Mouse (Mus musculus) MEL (cell line): Measurements from ENCODE around the gene Exoc4. TPM values are rescaled to one million over a fixed set of nuclear protein-coding genes. Genes with fewer than 3 reads are reported as not detected.

Experiments
- DNase-seq: peaks from one replicate; pipeline ENCODE4 v3.0.0; 2011; ENCODE audit warnings: low read depth, low spot score
- H3K27ac ChIP-seq: 2 replicates; pipeline ENCODE4 v1.5.1; 2012; ENCODE audit warnings: low read depth, mild to moderate bottlenecking, control low read depth, low read length, moderate library complexity; ENCODE audit not compliant: control insufficient read depth
- H3K27me3 ChIP-seq, 2 experiments: fragments of 150-350 bp in 1 of 2; sonication (generic) in 1 of 2; 2 replicates each; pipeline ENCODE4 v1.6.1; 2012; ENCODE audit warnings: low read length in 2 of 2, mild to moderate bottlenecking in 2 of 2, improper control_type of control experiment in 1 of 2, moderate library complexity in 1 of 2; ENCODE audit not compliant: insufficient read depth in 2 of 2, control insufficient read depth in 1 of 2
- H3K36me3 ChIP-seq, 2 experiments: 2 replicates each; pipeline ENCODE4 v1.6.1; 2012 to 2014; ENCODE audit warnings: low read length in 2 of 2, improper control_type of control experiment in 1 of 2, inconsistent platforms in 1 of 2, mild to moderate bottlenecking in 1 of 2; ENCODE audit not compliant: insufficient read depth in 2 of 2, control insufficient read depth in 1 of 2
- H3K4me1 ChIP-seq, 2 experiments: fragments of 150-350 bp in 1 of 2; sonication (generic) in 1 of 2; 2 replicates each; pipeline ENCODE4 v1.6.1; 2012; ENCODE audit warnings: low read length in 2 of 2, improper control_type of control experiment in 1 of 2, mild to moderate bottlenecking in 1 of 2; ENCODE audit not compliant: insufficient read depth in 2 of 2, control insufficient read depth in 1 of 2
- H3K4me3 ChIP-seq, 2 experiments: fragments of 150-350 bp in 1 of 2; sonication (generic) in 1 of 2; 2 replicates each; pipeline ENCODE4 v1.5.1; 2012; ENCODE audit warnings: low read depth in 2 of 2, low read length in 2 of 2, mild to moderate bottlenecking in 2 of 2, moderate library complexity in 2 of 2, control low read depth in 1 of 2, improper control_type of control experiment in 1 of 2; ENCODE audit not compliant: control insufficient read depth in 1 of 2, insufficient read depth in 1 of 2
- H3K79me2 ChIP-seq: 2 replicates; pipeline ENCODE4 v1.6.1; 2012; ENCODE audit warnings: mild to moderate bottlenecking, low read length, moderate library complexity; ENCODE audit not compliant: control insufficient read depth, poor library complexity, insufficient read depth
- H3K9ac ChIP-seq: 2 replicates; pipeline ENCODE4 v1.6.1; 2012; ENCODE audit warnings: low read depth, mild to moderate bottlenecking, control low read depth, low read length, moderate library complexity; ENCODE audit not compliant: control insufficient read depth, poor library complexity, severe bottlenecking
- H3K9me3 ChIP-seq: fragments of 150-350 bp; sonication (generic); replicated peaks from 2 replicates; pipeline ENCODE4 v1.6.1; 2012; ENCODE audit warnings: mild to moderate bottlenecking, low read length, improper control_type of control experiment, moderate library complexity; ENCODE audit not compliant: insufficient read depth
- BHLHE40 ChIP-seq: IDR thresholded peaks from 2 replicates; pipeline ENCODE4 v1.6.1; 2012; ENCODE audit warnings: low read depth, mild to moderate bottlenecking, inconsistent platforms, low read length, improper control_type of control experiment, borderline replicate concordance
- E2F4 ChIP-seq: IDR thresholded peaks from 2 replicates; pipeline ENCODE4 v1.6.1; 2011; ENCODE audit warnings: low read depth, low read length, improper control_type of control experiment, borderline replicate concordance
- ELF1 ChIP-seq: IDR thresholded peaks from 2 replicates; pipeline ENCODE4 v1.6.1; 2014; ENCODE audit warnings: low read depth, mild to moderate bottlenecking, inconsistent platforms, low read length, improper control_type of control experiment, moderate library complexity
- EP300 ChIP-seq, 2 experiments: IDR thresholded peaks; 2 replicates each; pipeline ENCODE4 v1.6.1; 2011; ENCODE audit warnings: improper control_type of control experiment in 2 of 2, low read length in 2 of 2, low read depth in 1 of 2, mild to moderate bottlenecking in 1 of 2
- ETS1 ChIP-seq: IDR thresholded peaks from 2 replicates; pipeline ENCODE4 v1.6.1; 2012; ENCODE audit warnings: low read depth, mild to moderate bottlenecking, inconsistent platforms, low read length, improper control_type of control experiment, moderate library complexity
- GABPA ChIP-seq: IDR thresholded peaks from 2 replicates; pipeline ENCODE4 v1.6.1; 2012; ENCODE audit warnings: low read depth, mild to moderate bottlenecking, inconsistent platforms, low read length, improper control_type of control experiment, moderate library complexity
- JUND ChIP-seq: IDR thresholded peaks from 2 replicates; pipeline ENCODE4 v1.6.1; 2011; ENCODE audit warnings: low read depth, mild to moderate bottlenecking, improper control_type of control experiment, low read length
- KAT2A ChIP-seq: conservative IDR thresholded peaks from 2 replicates; pipeline ENCODE4 v1.6.1; 2012; ENCODE audit warnings: low read depth, low read length, improper control_type of control experiment, inconsistent platforms
- MAFK ChIP-seq: IDR thresholded peaks from 2 replicates; pipeline ENCODE4 v1.6.1; 2011; ENCODE audit warnings: low read depth, mild to moderate bottlenecking, low read length, improper control_type of control experiment, borderline replicate concordance
- MAX ChIP-seq: IDR thresholded peaks from 2 replicates; pipeline ENCODE4 v1.6.1; 2011; ENCODE audit warnings: low read length, improper control_type of control experiment
- MEF2A ChIP-seq: IDR thresholded peaks from 2 replicates; pipeline ENCODE4 v1.6.1; 2014; ENCODE audit warnings: low read depth, mild to moderate bottlenecking, inconsistent platforms, low read length, improper control_type of control experiment; ENCODE audit not compliant: poor library complexity, insufficient replicate concordance, severe bottlenecking; ENCODE audit errors: extremely low read depth
- MYB ChIP-seq: IDR thresholded peaks from 2 replicates; pipeline ENCODE4 v1.6.1; 2011; ENCODE audit warnings: mild to moderate bottlenecking, low read depth, low read length, improper control_type of control experiment
- MYC ChIP-seq: IDR thresholded peaks from 2 replicates; pipeline ENCODE4 v1.6.1; 2011; ENCODE audit warnings: low read depth, mild to moderate bottlenecking, low read length, improper control_type of control experiment, moderate library complexity
- NELFE ChIP-seq: IDR thresholded peaks from 2 replicates; pipeline ENCODE4 v1.6.1; 2011; ENCODE audit warnings: low read depth, low read length, improper control_type of control experiment
- NRF1 ChIP-seq: IDR thresholded peaks from 2 replicates; pipeline ENCODE4 v1.6.1; 2014; ENCODE audit warnings: low read depth, mild to moderate bottlenecking, inconsistent platforms, low read length, improper control_type of control experiment, moderate library complexity; ENCODE audit not compliant: poor library complexity, insufficient read depth, severe bottlenecking
- POLR2A ChIP-seq, 2 experiments: IDR thresholded peaks; 2 replicates each; pipeline ENCODE4 v1.6.1; 2011 to 2012; ENCODE audit warnings: low read length in 2 of 2, mild to moderate bottlenecking in 2 of 2, control low read depth in 1 of 2, improper control_type of control experiment in 1 of 2, low read depth in 1 of 2, moderate library complexity in 1 of 2; ENCODE audit not compliant: control insufficient read depth in 1 of 2, insufficient read depth in 1 of 2, poor library complexity in 1 of 2
- POLR2AphosphoS2 ChIP-seq: IDR thresholded peaks from 2 replicates; pipeline ENCODE4 v1.6.1; 2011; ENCODE audit warnings: low read length, improper control_type of control experiment
- POLR2AphosphoS5 ChIP-seq: IDR thresholded peaks from 2 replicates; pipeline ENCODE4 v1.6.1; 2012; ENCODE audit warnings: low read depth, borderline replicate concordance, mild to moderate bottlenecking, inconsistent platforms, low read length, moderate library complexity, mixed read lengths
- SMC3 ChIP-seq: IDR thresholded peaks from 2 replicates; pipeline ENCODE4 v1.6.1; 2011; ENCODE audit warnings: low read depth, low read length, improper control_type of control experiment
- TCF12 ChIP-seq: IDR thresholded peaks from 2 replicates; pipeline ENCODE4 v1.6.1; 2014; ENCODE audit warnings: low read depth, mild to moderate bottlenecking, inconsistent platforms, low read length, improper control_type of control experiment, moderate library complexity
- UBTF ChIP-seq: IDR thresholded peaks from 2 replicates; pipeline ENCODE4 v1.6.1; 2012; ENCODE audit warnings: low read depth, mild to moderate bottlenecking, inconsistent platforms, low read length, improper control_type of control experiment, moderate library complexity, borderline replicate concordance; ENCODE audit not compliant: insufficient read depth
- USF1 ChIP-seq: IDR thresholded peaks from 2 replicates; pipeline ENCODE4 v1.6.1; 2014; ENCODE audit warnings: low read depth, mild to moderate bottlenecking, inconsistent platforms, low read length, improper control_type of control experiment, moderate library complexity
- ZKSCAN1 ChIP-seq: IDR thresholded peaks from 2 replicates; pipeline ENCODE4 v1.6.1; 2012; ENCODE audit warnings: low read depth, mild to moderate bottlenecking, inconsistent platforms, low read length, improper control_type of control experiment, moderate library complexity
- ZMIZ1 ChIP-seq: IDR thresholded peaks from 2 replicates; pipeline ENCODE4 v1.6.1; 2012; ENCODE audit warnings: low read depth, mild to moderate bottlenecking, inconsistent platforms, low read length, improper control_type of control experiment, moderate library complexity
- ZNF384 ChIP-seq: IDR thresholded peaks from 2 replicates; pipeline ENCODE4 v1.6.1; 2012; ENCODE audit warnings: low read depth, mild to moderate bottlenecking, inconsistent platforms, low read length, improper control_type of control experiment
- polyA plus RNA-seq, 2 experiments: library from polyadenylated mRNA; stranded (reverse) in 1 of 2; unstranded in 1 of 2; fragments of >175 nt in 1 of 2; fragments of >200 nt in 1 of 2; gene quantifications; 2 replicates each; pipeline versions ENCODE4 v1.2.1 to v1.2.4; 2012; ENCODE audit warnings: low replicate concordance in 2 of 2, low read depth in 1 of 2; ENCODE audit not compliant: insufficient read length in 2 of 2, insufficient read depth in 1 of 2, missing spikeins in 1 of 2
- total RNA-seq: library from RNA; depleted of rRNA; stranded (reverse); fragments of 300-350 nt; gene quantifications from 2 replicates; pipeline ENCODE4 v1.2.3, GENCODE M21; 2012

The Exoc4 gene
- total and polyA plus RNA-seq, 3 experiments = 16.4 to 22.6 TPM; not detected in 1

GRCm38 (mm10) chr6:33963092-33963491 is 714.2 kb downstream of the Exoc4 start:
- Histone ChIP-seq H3K36me3 (no peaks in the 10 kb centered on the region), H3K27ac (no peak overlapping the region), H3K27me3 (no peaks in the 10 kb centered on the region), H3K4me3 (no peak overlapping the region), H3K9me3 (no peaks in the 10 kb centered on the region), H3K9ac (no peak overlapping the region), H3K79me2 (no peaks in the 10 kb centered on the region), H3K4me1 (no peaks in the 10 kb centered on the region)
- no peak for DNase-seq
- TF ChIP-seq POLR2AphosphoS2 = no peak
- TF ChIP-seq E2F4 = no peak
- no peak for TF ChIP-seq KAT2A
- no peak for TF ChIP-seq ELF1
- TF ChIP-seq MAFK = no peak
- no peak for TF ChIP-seq BHLHE40
- TF ChIP-seq POLR2AphosphoS5 = no peak
- no peak for TF ChIP-seq MYC
- TF ChIP-seq JUND = no peak
- no peak for TF ChIP-seq ETS1
- TF ChIP-seq MEF2A = no peak
- no peak for TF ChIP-seq SMC3
- no peak for TF ChIP-seq NRF1
- no peak for TF ChIP-seq USF1
- no peak for TF ChIP-seq NELFE
- TF ChIP-seq ZNF384 = no peak
- TF ChIP-seq ZMIZ1 = no peak

GRCm38 (mm10) chr6:33965571-33965970 is 716.7 kb downstream of the Exoc4 start:
- Histone ChIP-seq H3K9me3 (no peaks in the 10 kb centered on the region), H3K27me3 (no peaks in the 10 kb centered on the region), H3K79me2 (no peaks in the 10 kb centered on the region), H3K4me3 (no peak overlapping the region), H3K27ac (no peak overlapping the region), H3K9ac (no peak overlapping the region), H3K4me1 (no peaks in the 10 kb centered on the region), H3K36me3 (no peaks in the 10 kb centered on the region)
- TF ChIP-seq POLR2AphosphoS2 (no peak), TCF12 (no peak), JUND (no peak), E2F4 (no peak), MAX (no peak), EP300 (IDR thresholded peaks at IDR 0.05; ENCODE audit: low read depth in 1 of 2, low read length in 2 of 2) (no peak), POLR2A (IDR thresholded peaks at IDR 0.05; ENCODE audit: control insufficient read depth in 1 of 2, insufficient read depth in 1 of 2, low read depth in 1 of 2, low read length in 2 of 2, poor library complexity in 1 of 2) (no peak), UBTF (no peak), GABPA (no peak), ETS1 (no peak), ZMIZ1 (no peak), MYB (no peak), USF1 (no peak), ZKSCAN1 (no peak)
- no peak for DNase-seq
